Mouse (Mus musculus) heart, embryonic 11.5 days (tissue): ENCODE measurements around the gene Eif3k. TPM values are rescaled to one million over a fixed set of nuclear protein-coding genes. Genes with fewer than 3 reads are reported as not detected.

Experiments
- ATAC-seq: fragments of 200-750 bp; cut with Nextera tagmentation; replicated peaks from 2 replicates; pipeline ENCODE4 v1.8.0; 2017; ENCODE audit warnings: moderate library complexity; ENCODE audit not compliant: insufficient number of reproducible peaks, low FRiP score, low TSS enrichment
- H3K27ac ChIP-seq: fragments of 300-500 bp; sonication (generic); 2 replicates; pipeline ENCODE4 v1.5.1; 2014; ENCODE audit warnings: mild to moderate bottlenecking, low read depth, low read length
- H3K27me3 ChIP-seq: fragments of 300-500 bp; sonication (generic); 2 replicates; pipeline ENCODE4 v1.6.1; 2014; ENCODE audit warnings: mild to moderate bottlenecking, low read length, mixed read lengths; ENCODE audit not compliant: control insufficient read depth, insufficient read depth
- H3K36me3 ChIP-seq: fragments of 300-500 bp; sonication (generic); 2 replicates; pipeline ENCODE4 v1.6.1; 2014; ENCODE audit warnings: mild to moderate bottlenecking, low read length, moderate library complexity, mixed read lengths; ENCODE audit not compliant: control insufficient read depth, insufficient read depth
- H3K4me1 ChIP-seq: fragments of 300-500 bp; sonication (generic); 2 replicates; pipeline ENCODE4 v1.6.1; 2014; ENCODE audit warnings: low read length; ENCODE audit not compliant: control insufficient read depth, insufficient read depth
- H3K4me2 ChIP-seq: fragments of 300-500 bp; sonication (generic); 2 replicates; pipeline ENCODE4 v1.6.1; 2014; ENCODE audit warnings: mild to moderate bottlenecking, moderate library complexity
- H3K4me3 ChIP-seq: fragments of 300-500 bp; sonication (generic); 2 replicates; pipeline ENCODE4 v1.5.1; 2014; ENCODE audit warnings: low read depth, low read length
- H3K9ac ChIP-seq: fragments of 300-500 bp; sonication (generic); 2 replicates; pipeline ENCODE4 v1.6.1; 2014; ENCODE audit warnings: mild to moderate bottlenecking, low read depth, low read length, moderate library complexity
- H3K9me3 ChIP-seq: fragments of 300-500 bp; sonication (generic); replicated peaks from 2 replicates; pipeline ENCODE4 v1.6.1; 2016; ENCODE audit warnings: low read length; ENCODE audit not compliant: control insufficient read depth
- WGBS: fragments of 180-500 bp; shearing (Covaris S2); extraction: QIAGEN DNeasy Blood & Tissue Kit; methylation state at CpG from one replicate; pipeline ENCODE4 v1.1.7; 2014; ENCODE audit not compliant: insufficient replicate concordance; 5-methylcytosine and 5-hydroxymethylcytosine counted together
- polyA plus RNA-seq: library from polyadenylated mRNA; unstranded; fragments of >200 nt; fragmentation: Nextera tagmentation; extraction: Ambion mirVana; gene quantifications from 2 replicates; pipeline ENCODE4 v1.2.1, GENCODE M21; 2014

Gene Eif3k
- polyA plus RNA-seq, 1 experiment from 2014 or later, result 286 TPM

DNA sequence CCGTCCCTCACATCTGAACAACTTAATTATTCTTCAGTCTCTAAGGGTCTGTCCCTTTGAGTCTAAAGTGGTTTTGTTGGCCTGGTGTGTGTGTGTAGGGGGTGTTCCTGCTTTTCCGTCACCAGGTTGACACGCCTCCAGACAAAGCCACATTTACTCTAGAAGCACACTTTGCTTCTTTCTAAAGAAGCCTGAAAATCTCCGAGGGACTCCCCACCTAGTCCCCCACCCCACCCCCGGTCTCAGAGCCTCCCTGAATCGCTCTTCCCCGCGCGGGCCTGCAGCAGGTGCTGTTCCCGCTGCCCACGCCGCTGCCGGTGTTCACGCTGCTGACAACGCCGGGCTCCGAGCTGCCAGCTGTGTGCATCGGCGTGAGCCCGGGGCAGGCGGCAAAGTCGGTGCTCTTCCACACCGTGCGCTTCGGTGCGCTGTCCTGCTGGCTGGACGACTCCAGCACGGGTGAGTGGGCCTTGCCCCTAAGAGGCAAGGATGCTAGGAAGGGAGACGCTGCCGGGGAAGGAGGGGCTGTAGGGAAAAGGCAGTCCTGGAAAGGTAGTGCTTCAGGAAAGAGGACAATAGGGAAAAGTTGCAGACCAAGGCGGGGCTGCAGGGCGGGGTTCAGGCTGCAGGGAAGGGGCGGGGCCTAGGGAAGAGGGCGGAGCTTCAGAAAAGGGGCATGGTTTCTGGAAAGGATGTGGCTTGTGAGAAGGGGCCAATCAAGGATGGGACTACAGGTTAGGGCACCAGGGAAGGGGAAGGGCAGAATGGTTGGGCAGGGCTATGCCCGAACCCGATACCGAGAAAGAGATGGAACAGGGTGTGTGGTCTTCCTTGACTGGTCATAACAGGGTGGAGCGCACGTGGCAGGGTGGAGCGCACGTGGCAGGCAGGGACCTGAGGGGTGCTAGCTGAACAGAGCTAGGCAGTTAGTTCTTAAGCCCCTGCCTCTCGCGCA lies 19.3 kb upstream of the Eif3k start:
- WGBS, result 7% methylated on average over 43 of the region's 43 CpGs
- Histone ChIP-seq H3K27ac (0 out of 2 replicates have a peak overlapping the region, but pooled peaks have one; percentile 29), H3K4me1 (peaks cover 10% of the 10 kb centered on the region; the same call in 1 of the 2 replicates), H3K4me2 (peak overlapping the region; percentile 90), H3K27me3 (peaks cover 7% of the 10 kb centered on the region; the same call in 1 of the 2 replicates), H3K36me3 (no peaks in the 10 kb centered on the region), H3K9me3 (no peaks in the 10 kb centered on the region), H3K4me3 (peak overlapping the region; percentile 51), H3K9ac (peak overlapping the region; percentile 72)
- ATAC-seq, result peak; percentile 72

DNA sequence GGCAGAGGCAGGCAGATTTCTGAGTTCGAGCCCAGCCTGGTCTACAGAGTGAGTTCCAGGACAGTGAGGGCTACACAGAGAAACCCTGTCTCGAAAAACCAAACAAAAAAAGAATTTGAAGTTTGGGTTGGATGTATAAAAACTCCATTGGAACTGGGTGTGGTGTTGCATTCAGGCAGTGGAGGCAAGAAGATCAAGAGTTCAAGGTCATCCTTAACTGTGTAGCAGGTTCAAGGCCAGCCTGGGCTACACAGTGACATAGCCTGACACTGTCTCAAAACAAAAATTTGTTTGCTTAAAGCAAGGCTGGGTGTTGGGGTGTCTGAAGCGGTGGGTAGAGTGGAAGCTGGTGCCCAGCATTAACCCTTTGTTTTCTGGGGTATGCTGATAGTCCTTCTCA lies 11.7 kb upstream of the Eif3k start:
- Histone ChIP-seq H3K9me3 (no peaks in the 10 kb centered on the region), H3K4me1 (no peaks in the 10 kb centered on the region), H3K4me3 (no peak overlapping the region), H3K27ac (no peak overlapping the region), H3K36me3 (no peaks in the 10 kb centered on the region), H3K4me2 (no peak overlapping the region), H3K9ac (no peak overlapping the region), H3K27me3 (no peaks in the 10 kb centered on the region)
- ATAC-seq, result no peak
- 75% methylated on average over 3 of the region's 3 CpGs for WGBS

DNA sequence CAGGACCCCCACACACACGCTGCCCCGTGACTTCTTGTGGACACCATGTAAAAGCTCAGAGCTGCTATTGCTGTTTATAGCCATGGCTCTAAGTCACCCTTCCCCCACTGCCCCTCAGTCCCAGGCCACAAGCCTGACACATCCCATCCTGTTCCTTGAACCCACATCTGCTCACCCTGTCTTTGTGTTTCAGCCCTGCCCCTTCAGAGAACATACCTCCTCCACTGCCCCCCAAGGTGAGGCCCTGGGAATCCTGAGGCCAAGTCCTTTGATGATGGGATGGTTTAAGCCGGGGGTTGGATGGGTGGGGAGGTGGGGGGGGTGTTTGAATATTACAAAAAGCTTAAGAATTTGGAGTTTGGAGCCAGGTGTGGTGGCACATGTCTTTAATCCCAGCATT lies 11.3 kb upstream of the Eif3k start:
- Histone ChIP-seq H3K4me1 (no peaks in the 10 kb centered on the region), H3K9ac (no peak overlapping the region), H3K36me3 (no peaks in the 10 kb centered on the region), H3K4me2 (no peak overlapping the region), H3K27me3 (no peaks in the 10 kb centered on the region), H3K9me3 (no peaks in the 10 kb centered on the region), H3K27ac (no peak overlapping the region), H3K4me3 (no peak overlapping the region)
- ATAC-seq, result no peak
- 77% methylated on average over 3 of the region's 3 CpGs for WGBS

DNA sequence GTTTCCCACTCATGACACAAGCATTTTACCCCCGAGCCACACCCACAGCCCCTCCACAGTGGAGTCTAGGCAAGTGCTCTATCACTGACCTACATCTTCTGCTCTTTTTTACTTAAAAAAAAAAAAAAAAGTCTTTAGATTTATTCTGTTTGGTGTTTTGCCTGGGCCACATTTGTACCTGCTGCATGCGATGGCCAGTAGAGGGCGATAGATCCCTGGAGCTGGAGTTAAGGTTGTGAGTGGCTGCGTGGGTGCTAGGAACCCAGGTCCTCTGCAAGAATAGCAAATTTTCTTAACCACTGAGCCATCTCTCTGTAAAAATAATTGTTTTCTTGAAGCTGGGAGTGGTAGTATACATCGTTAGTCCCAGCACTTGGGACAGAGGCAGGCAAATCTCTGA lies 10.0 kb upstream of the Eif3k start:
- Histone ChIP-seq H3K4me1 (no peaks in the 10 kb centered on the region), H3K9ac (no peak overlapping the region), H3K27me3 (no peaks in the 10 kb centered on the region), H3K27ac (no peak overlapping the region), H3K4me2 (no peak overlapping the region), H3K36me3 (no peaks in the 10 kb centered on the region), H3K9me3 (no peaks in the 10 kb centered on the region), H3K4me3 (no peak overlapping the region)
- ATAC-seq, result no peak
- 54% methylated on average over 5 of the region's 5 CpGs for WGBS

DNA sequence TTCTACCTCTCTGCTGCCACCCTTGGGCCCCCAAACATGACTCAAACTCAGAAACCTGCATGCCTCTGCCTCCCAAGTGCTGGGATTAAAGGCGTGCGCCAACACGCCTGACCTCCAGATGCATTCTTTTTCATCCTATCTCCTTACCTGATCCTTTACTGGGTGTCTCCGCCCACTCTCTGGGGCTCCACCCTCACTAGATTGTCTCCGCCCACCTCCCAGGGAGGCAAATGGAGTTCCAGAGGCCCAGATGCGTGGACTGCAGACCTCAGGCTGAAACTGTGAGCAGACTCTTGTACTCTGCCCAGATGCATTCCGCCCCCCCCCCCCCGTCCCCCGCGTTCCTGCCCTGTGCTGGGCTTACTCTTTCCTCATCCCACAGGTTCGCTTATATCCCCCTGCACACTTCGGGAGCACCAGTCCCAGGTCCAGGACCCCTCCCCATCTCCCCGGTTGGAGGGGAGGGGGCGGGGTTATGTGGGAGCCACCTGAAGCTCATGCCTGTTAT lies 9.2 kb upstream of the Eif3k start:
- no peaks in the 10 kb centered on the region for H3K36me3 ChIP-seq
- no peak for ATAC-seq
- WGBS, result 34% methylated on average over 13 of the region's 14 CpGs
- no peak overlapping the region for H3K27ac ChIP-seq
- no peak overlapping the region for H3K9ac ChIP-seq
- H3K4me3 ChIP-seq, result no peak overlapping the region
- no peaks in the 10 kb centered on the region for H3K4me1 ChIP-seq
- H3K9me3 ChIP-seq, result no peaks in the 10 kb centered on the region
- no peak overlapping the region for H3K4me2 ChIP-seq
- no peaks in the 10 kb centered on the region for H3K27me3 ChIP-seq

DNA sequence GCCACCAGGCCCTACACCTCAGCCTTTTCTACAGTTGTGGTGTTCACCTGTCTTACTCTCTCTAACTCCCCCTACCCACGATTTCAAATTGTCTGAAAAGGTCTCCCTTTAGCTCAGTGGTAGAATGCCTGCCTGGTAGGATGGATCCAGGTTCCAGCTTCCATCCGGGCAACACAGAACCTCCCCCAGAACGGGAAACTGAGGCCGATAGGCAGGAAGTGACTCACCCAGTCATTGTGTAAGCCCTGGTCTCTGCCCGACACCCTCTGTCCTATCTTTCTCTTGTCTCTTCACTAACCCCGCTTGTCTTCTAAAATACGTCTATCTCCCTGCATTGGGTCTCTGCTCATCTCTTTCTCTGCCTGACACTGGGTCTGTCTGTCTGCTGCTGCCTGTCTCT lies 3.5 kb upstream of the Eif3k start:
- H3K4me1 ChIP-seq, result peaks cover 10% of the 10 kb centered on the region
- H3K27ac ChIP-seq, result no peak overlapping the region
- no peaks in the 10 kb centered on the region for H3K9me3 ChIP-seq
- no peak overlapping the region for H3K4me3 ChIP-seq
- H3K4me2 ChIP-seq, result no peak overlapping the region
- H3K36me3 ChIP-seq, result no peaks in the 10 kb centered on the region
- ATAC-seq, result no peak
- WGBS, result 65% methylated on average over 7 of the region's 7 CpGs
- no peaks in the 10 kb centered on the region for H3K27me3 ChIP-seq
- H3K9ac ChIP-seq, result 0 out of 2 replicates have a peak overlapping the region, but pooled peaks have one; percentile 28

DNA sequence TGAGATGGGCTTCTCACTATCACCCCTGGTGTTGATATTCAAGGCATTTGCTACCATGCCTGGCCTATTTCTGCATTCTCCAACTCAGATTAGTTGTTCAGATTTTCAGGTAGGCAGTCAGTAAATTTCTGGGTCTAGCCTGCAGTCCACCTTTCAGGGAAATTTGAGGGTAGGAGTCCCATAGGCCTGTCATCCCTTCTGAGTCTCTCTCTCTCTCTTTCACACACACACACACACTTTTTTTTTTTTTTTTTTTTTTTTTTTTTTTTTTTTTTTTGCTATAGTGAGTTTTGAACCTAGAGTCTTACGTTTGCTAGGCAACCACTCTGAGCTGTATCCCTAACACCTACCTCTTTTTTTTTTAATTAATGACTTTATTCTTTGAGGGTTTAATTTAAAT lies 2.8 kb upstream of the Eif3k start:
- no peak for ATAC-seq
- no peak overlapping the region for H3K4me3 ChIP-seq
- no peaks in the 10 kb centered on the region for H3K36me3 ChIP-seq
- no peaks in the 10 kb centered on the region for H3K27me3 ChIP-seq
- H3K9me3 ChIP-seq, result no peaks in the 10 kb centered on the region
- no peak overlapping the region for H3K9ac ChIP-seq
- H3K27ac ChIP-seq, result no peak overlapping the region
- no peak overlapping the region for H3K4me2 ChIP-seq
- 93% methylated on average over 1 of the region's 1 CpGs for WGBS
- H3K4me1 ChIP-seq, result peaks cover 10% of the 10 kb centered on the region

DNA sequence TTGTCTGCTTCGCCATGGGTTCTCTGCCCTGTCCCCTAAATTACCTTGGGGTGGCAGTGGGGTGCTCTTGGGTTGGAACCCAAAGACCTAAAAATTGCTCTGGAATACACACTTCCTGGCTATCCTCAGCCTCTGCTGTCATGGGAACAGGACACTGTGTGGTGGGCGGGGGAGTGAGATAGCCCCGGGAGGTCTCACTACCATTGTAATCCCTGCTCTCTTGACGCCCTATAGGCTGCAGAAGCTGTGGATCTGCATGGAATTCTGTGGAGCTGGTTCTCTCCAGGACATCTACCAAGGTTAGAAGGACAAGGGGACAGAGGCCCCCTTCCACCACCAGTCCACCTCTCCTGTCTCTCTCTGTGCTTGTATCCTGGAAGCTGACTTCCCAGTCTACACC lies 2.2 kb upstream of the Eif3k start:
- Histone ChIP-seq H3K27me3 (no peaks in the 10 kb centered on the region), H3K4me3 (no peak overlapping the region), H3K36me3 (peaks cover under 1% of the 10 kb centered on the region; the same call in 1 of the 2 replicates), H3K27ac (no peak overlapping the region), H3K4me2 (no peak overlapping the region), H3K9me3 (no peaks in the 10 kb centered on the region), H3K4me1 (peaks cover 10% of the 10 kb centered on the region), H3K9ac (no peak overlapping the region)
- WGBS, result 66% methylated on average over 4 of the region's 4 CpGs
- ATAC-seq, result no peak
